Mouse (Mus musculus): ENCODE results near the gene Cldn3.
A peak's percentile ranks its signal among the peaks of the same experiment; 100 is the strongest.
"Not testable (repeated sequence)": the region's sequence is repeated elsewhere in the genome, so short reads cannot be mapped to it uniquely, and the experiment has no call there.

The Cldn3 gene

DNA sequence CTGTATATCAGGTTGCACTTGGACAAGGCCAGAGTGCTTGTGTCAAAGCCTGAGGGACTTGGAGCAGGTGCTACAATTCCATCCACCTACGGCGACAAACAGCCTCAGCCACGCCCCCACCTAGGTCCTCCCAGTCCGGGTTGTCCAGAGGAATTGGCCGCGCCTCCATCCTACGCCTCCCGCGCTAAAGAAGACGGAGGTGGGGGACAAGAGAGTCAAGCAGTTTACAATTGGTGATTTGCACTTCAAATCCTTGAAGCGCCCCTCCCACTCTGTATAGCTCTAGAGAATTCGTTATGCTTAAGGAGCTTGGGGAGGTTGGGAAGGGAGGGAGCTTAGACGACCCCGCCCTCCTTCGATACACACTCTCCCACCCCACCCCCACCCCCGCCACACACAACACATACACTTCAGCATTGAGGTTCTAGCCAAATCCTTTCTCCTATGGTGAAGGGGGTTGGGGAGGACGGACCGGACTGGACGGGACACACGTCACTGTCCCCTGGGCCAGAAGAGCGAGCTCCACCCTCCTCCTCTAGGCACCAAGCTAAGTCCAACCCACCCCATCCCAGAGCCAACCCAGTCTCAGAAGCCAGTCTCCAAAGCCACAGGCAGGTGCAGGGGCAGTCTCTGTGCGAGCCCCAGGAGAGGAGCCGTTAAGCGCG lies at the start of gene Cldn3:
TSS of gene Cldn3 (plus strand) at position 582 of the 665 bp plus-strand sequence.
- peak; percentile 47 for DNase-seq (ENCODE audit: low spot score)

GRCm38 (mm10) chr5:134936626-134937185 lies 49.3 kb upstream of the Cldn3 start:
- no peak for DNase-seq (ENCODE audit: low spot score)

DNA sequence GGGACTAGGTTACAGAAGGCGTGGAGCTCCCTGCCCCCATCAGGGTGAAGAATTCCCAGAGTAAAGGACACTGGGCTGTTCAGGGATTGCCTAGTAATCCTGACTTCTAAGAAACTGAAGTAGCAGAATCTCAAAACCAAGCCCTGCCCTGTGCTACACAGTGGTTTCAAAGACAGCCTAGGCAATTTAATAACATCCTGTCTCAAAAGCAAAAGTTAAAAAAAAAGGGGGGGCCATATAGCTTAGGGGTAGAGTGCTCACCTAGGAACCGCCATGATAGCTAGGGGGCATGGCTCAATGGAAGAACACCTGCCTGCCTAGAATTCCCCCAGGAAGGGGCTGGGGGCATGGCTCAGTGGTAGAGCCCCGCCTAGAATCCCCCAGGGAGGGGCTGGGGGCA lies 46.9 kb upstream of the Cldn3 start:
- DNase-seq (ENCODE audit: low spot score), result no peak

DNA sequence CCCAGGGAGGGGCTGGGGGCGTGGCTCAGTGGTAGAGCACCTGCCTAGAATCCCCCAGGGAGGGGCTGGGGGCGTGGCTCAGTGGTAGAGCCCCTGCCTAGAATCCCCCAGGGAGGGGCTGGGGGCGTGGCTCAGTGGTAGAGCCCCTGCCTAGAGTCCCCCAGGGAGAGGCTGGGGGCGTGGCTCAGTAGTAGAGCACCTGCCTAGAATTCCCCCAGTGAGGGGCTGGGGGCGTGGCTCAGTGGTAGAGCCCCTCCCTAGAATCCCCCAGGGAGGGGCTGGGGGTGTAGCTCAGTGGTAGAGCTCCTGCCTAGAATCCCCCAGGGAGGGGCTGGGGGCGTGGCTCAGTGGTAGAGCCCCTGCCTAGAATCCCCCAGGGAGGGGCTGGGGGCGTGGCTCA lies 46.5 kb upstream of the Cldn3 start:
- DNase-seq (ENCODE audit: low spot score), result not testable (repeated sequence)

GRCm38 (mm10) chr5:134941472-134942209 lies 44.4 kb upstream of the Cldn3 start:
- DNase-seq (ENCODE audit: low spot score), result no peak

GRCm38 (mm10) chr5:134942740-134943139 lies 43.3 kb upstream of the Cldn3 start:
- DNase-seq (ENCODE audit: low spot score), result no peak

- no peak for DNase-seq (ENCODE audit: low spot score)
Measured at GRCm38 (mm10) chr5:134944179-134944578, 41.8 kb upstream of the Cldn3 start.

- DNase-seq (ENCODE audit: low spot score), result no peak
Measured at GRCm38 (mm10) chr5:134945266-134945959, 40.6 kb upstream of the Cldn3 start.

GRCm38 (mm10) chr5:134946063-134946856 lies 39.8 kb upstream of the Cldn3 start:
- no peak for DNase-seq (ENCODE audit: low spot score)

- DNase-seq (ENCODE audit: low spot score), result no peak
Measured at GRCm38 (mm10) chr5:134946857-134947255, 39.2 kb upstream of the Cldn3 start, which contains the start of gene Cldn4. Gene Cldn4 (minus strand): TSS chr5:134946934.

- DNase-seq (ENCODE audit: low spot score), result no peak
Measured at GRCm38 (mm10) chr5:134947420-134948084, 38.5 kb upstream of the Cldn3 start.

- DNase-seq (ENCODE audit: low spot score), result no peak
Measured at GRCm38 (mm10) chr5:134948085-134948439, 38.0 kb upstream of the Cldn3 start.

DNA sequence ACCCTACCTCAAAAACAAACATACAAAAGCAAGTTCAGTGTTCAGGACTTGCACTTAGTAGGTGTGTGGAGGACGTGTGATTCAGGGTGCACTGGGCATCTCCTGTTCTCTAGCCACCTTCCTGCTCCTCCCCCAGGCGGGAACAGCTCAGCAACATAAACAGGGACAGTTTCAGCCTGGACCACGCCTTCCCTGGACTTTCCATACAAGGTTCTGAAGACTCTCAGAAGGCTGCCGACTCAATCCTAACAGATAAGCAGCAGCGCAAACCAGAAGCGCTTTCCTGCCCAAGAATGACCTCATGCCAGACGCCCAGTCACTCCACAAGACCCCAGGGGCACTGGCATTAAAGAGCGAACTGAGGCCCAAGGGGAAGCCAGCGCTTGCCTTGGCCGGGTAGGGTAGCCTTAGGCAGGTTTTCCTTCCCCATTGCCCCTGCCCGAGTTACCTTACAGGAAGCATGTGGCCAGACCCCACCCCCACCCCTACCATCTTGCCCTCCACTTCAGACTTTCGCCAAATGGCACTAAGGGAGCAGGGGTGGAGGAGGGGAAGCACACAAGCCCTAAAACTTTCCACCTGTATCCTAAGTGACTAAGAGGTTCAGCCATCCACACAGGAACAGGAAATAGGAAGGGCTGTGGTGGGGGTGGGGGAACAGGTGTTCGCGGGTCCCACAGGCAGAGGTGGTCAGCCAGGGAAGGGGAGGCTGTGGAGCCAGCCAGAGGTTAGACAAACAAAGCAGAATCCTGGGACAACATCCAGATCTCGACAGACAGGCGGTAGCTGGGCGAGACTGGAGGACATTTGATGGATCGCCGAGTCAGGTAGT lies 34.7 kb upstream of the Cldn3 start:
- DNase-seq (ENCODE audit: low spot score), result no peak

DNA sequence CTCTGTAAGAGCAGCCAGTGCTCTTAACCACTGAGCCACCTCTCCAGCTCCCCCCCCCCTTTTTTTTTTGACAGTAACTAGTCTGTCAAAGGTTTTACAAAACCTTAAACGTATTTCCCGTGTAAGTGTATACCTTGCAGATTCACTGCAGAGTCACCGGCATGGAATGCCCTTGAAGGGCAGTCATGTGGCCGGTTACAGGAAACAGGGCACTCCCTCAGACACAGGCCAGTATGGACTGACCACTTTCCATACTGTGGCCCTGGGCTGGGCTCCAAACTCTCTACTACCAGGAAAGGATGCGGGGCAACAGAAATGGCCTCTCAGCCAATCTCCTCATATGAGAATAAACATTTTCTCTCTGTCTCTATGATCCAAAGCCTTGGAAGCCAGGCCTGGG lies 30.5 kb upstream of the Cldn3 start:
- no peak for DNase-seq (ENCODE audit: low spot score)

- DNase-seq (ENCODE audit: low spot score), result no peak
Measured at GRCm38 (mm10) chr5:134959114-134959513, 26.9 kb upstream of the Cldn3 start.

- DNase-seq (ENCODE audit: low spot score), result no peak
Measured at GRCm38 (mm10) chr5:134960430-134960829, 25.6 kb upstream of the Cldn3 start.

DNA sequence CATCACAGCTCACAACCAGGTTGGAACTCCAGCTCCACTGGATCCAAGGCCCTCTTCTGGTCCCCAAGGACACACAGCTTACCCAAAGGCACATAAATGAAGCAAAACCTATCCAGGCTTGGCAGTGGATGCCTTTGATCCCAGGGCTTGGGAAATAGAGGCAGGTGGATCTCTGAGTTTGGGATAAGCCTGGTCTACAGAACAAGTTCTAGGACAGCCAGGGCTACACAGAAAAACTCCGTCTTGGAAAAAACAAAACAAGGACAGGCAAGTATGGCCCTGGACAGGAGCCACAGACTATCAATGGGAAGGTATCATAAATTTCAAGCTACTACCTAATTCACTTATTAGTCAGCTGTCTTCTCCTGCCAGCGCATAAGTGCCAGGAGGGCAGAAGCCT lies 24.5 kb upstream of the Cldn3 start:
- no peak for DNase-seq (ENCODE audit: low spot score)

DNA sequence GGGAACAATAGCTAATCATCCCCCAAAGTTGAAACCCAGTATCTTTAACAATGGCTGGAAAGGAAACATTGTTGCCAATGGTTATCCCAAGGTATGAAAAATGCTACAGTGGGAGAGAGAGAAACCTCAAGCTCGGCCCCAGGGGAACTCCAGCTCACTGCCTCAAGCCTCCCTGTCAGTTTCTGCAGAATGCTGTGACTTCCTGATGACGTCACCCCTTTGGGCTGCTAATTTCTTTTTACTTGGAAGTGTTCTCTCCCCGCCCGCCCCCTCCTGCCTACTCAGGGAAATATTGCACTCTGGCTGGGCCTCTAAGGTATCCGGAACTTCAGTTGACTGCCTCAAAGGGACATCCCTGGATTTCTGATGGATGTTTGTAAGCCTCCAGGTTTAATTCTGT lies 22.5 kb upstream of the Cldn3 start:
- no peak for DNase-seq (ENCODE audit: low spot score)

GRCm38 (mm10) chr5:134964655-134965054 lies 21.4 kb upstream of the Cldn3 start:
- DNase-seq (ENCODE audit: low spot score), result not testable (repeated sequence)

DNA sequence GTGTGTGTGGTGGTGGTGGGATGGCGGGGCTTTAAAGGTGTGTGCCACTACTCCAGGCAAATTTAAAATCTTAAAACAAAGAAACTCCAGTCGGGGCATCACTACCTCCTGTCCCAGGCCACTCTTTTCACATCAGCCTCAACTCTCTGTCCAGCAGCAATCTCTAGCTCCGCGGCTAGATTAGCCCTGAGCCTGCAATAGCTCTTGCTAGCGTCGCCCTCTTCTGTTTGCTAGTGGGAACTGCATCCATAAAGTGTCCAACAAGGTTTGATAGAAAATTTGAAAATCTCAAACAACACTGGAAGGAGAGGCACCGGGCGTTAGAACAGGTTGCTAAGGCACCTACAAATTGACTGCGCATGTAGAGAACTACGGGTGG lies 20.6 kb upstream of the Cldn3 start:
- DNase-seq (ENCODE audit: low spot score), result no peak
